Mouse (Mus musculus): ENCODE measurements around the gene Eif5. TPM values are rescaled to one million over a fixed set of nuclear protein-coding genes. Genes with fewer than 3 reads are reported as not detected.
"Not testable (repeated sequence)": the region's sequence is repeated elsewhere in the genome, so short reads cannot be mapped to it uniquely, and the experiment has no call there.

The Eif5 gene
- polyA plus RNA-seq, 1 experiment from 2014 or later, result 505 TPM

- Histone ChIP-seq H3K4me2 (no peak overlapping the region), H3K36me3 (replicated peaks) (peaks cover 6% of the 10 kb centered on the region; the same call in 1 of the 2 replicates), H3K9me3 (no peaks in the 10 kb centered on the region), H3K27me3 (replicated peaks) (no peaks in the 10 kb centered on the region), H3K4me1 (no peaks in the 10 kb centered on the region), H3K27ac (no peak overlapping the region), H3K4me3 (no peak overlapping the region), H3K9ac (no peak overlapping the region)
- 75% methylated on average over 8 of the region's 8 CpGs for WGBS
- ATAC-seq (replicated peaks), result no peak
Measured at GRCm38 (mm10) chr12:111552342-111552741, 14.5 kb downstream of the Eif5 start.

GRCm38 (mm10) chr12:111555357-111555756, 17.5 kb downstream of the Eif5 start:
- Histone ChIP-seq H3K27ac (no peak overlapping the region), H3K9me3 (no peaks in the 10 kb centered on the region), H3K4me2 (no peak overlapping the region), H3K27me3 (replicated peaks) (no peaks in the 10 kb centered on the region), H3K4me3 (no peak overlapping the region), H3K36me3 (replicated peaks) (no peaks in the 10 kb centered on the region), H3K4me1 (no peaks in the 10 kb centered on the region), H3K9ac (no peak overlapping the region)
- no peak for ATAC-seq (replicated peaks)
- WGBS, result 68% methylated on average over 4 of the region's 4 CpGs

- H3K9ac ChIP-seq; H3K4me3 ChIP-seq; ATAC-seq (replicated peaks); H3K9me3 ChIP-seq; H3K4me2 ChIP-seq; H3K36me3 ChIP-seq (replicated peaks); H3K27me3 ChIP-seq (replicated peaks); H3K27ac ChIP-seq; H3K4me1 ChIP-seq: not testable (repeated sequence)
- WGBS, result 84% methylated on average over 5 of the region's 5 CpGs
Measured at GRCm38 (mm10) chr12:111555893-111556292, 18.1 kb downstream of the Eif5 start.

- H3K4me2 ChIP-seq, result no peak overlapping the region
- H3K27ac ChIP-seq, result no peak overlapping the region
- H3K9me3 ChIP-seq, result no peaks in the 10 kb centered on the region
- no peak overlapping the region for H3K4me3 ChIP-seq
- no peak overlapping the region for H3K9ac ChIP-seq
- no peaks in the 10 kb centered on the region for H3K36me3 ChIP-seq (replicated peaks)
- 71% methylated on average over 6 of the region's 6 CpGs for WGBS
- no peaks in the 10 kb centered on the region for H3K27me3 ChIP-seq (replicated peaks)
- ATAC-seq (replicated peaks), result no peak
- H3K4me1 ChIP-seq, result no peaks in the 10 kb centered on the region
Measured at GRCm38 (mm10) chr12:111557538-111557937, 19.7 kb downstream of the Eif5 start.

- H3K36me3 ChIP-seq (replicated peaks), result no peaks in the 10 kb centered on the region
- H3K4me2 ChIP-seq, result no peak overlapping the region
- H3K4me3 ChIP-seq, result no peak overlapping the region
Measured at GRCm38 (mm10) chr12:111558655-111559054, 20.8 kb downstream of the Eif5 start.

GRCm38 (mm10) chr12:111559647-111560258, 21.9 kb downstream of the Eif5 start:
- H3K9ac ChIP-seq, result no peak overlapping the region
- ATAC-seq (replicated peaks), result no peak

More at GRCm38 (mm10) chr12:111558655-111559054, 20.8 kb downstream of the Eif5 start:
- WGBS, result 73% methylated on average over 2 of the region's 2 CpGs
- H3K27ac ChIP-seq, result no peak overlapping the region
- H3K4me1 ChIP-seq, result no peaks in the 10 kb centered on the region
- ATAC-seq (replicated peaks), result no peak
- H3K9me3 ChIP-seq, result no peaks in the 10 kb centered on the region
- no peaks in the 10 kb centered on the region for H3K27me3 ChIP-seq (replicated peaks)
- H3K9ac ChIP-seq, result no peak overlapping the region

GRCm38 (mm10) chr12:111560286-111560685, 22.5 kb downstream of the Eif5 start:
- ATAC-seq (replicated peaks), result no peak
- H3K4me1 ChIP-seq, result no peaks in the 10 kb centered on the region
- H3K9me3 ChIP-seq, result no peaks in the 10 kb centered on the region
- no peak overlapping the region for H3K4me2 ChIP-seq
- 71% methylated on average over 5 of the region's 5 CpGs for WGBS
- H3K27ac ChIP-seq, result no peak overlapping the region
- H3K27me3 ChIP-seq (replicated peaks), result no peaks in the 10 kb centered on the region
- H3K36me3 ChIP-seq (replicated peaks), result no peaks in the 10 kb centered on the region
- H3K4me3 ChIP-seq, result no peak overlapping the region
- H3K9ac ChIP-seq, result no peak overlapping the region

More at GRCm38 (mm10) chr12:111559647-111560258, 21.9 kb downstream of the Eif5 start:
- 71% methylated on average over 18 of the region's 18 CpGs for WGBS
- Histone ChIP-seq H3K4me3 (no peak overlapping the region), H3K4me2 (peak overlapping the region; percentile 13; the same call in 1 of the 2 replicates), H3K27me3 (replicated peaks) (no peaks in the 10 kb centered on the region), H3K4me1 (no peaks in the 10 kb centered on the region), H3K27ac (no peak overlapping the region), H3K9me3 (no peaks in the 10 kb centered on the region), H3K36me3 (replicated peaks) (no peaks in the 10 kb centered on the region)

- H3K27me3 ChIP-seq (replicated peaks), result no peaks in the 10 kb centered on the region
- no peak overlapping the region for H3K4me2 ChIP-seq
- no peak overlapping the region for H3K4me3 ChIP-seq
- H3K9ac ChIP-seq, result no peak overlapping the region
- no peak for ATAC-seq (replicated peaks)
- no peak overlapping the region for H3K27ac ChIP-seq
- no peaks in the 10 kb centered on the region for H3K9me3 ChIP-seq
- WGBS, result 41% methylated on average over 4 of the region's 4 CpGs
- H3K36me3 ChIP-seq (replicated peaks), result no peaks in the 10 kb centered on the region
- no peaks in the 10 kb centered on the region for H3K4me1 ChIP-seq
Measured at GRCm38 (mm10) chr12:111562276-111562814, 24.5 kb downstream of the Eif5 start.

- Histone ChIP-seq H3K4me2 (no peak overlapping the region), H3K4me3 (no peak overlapping the region), H3K27ac (no peak overlapping the region), H3K9ac (no peak overlapping the region), H3K9me3 (no peaks in the 10 kb centered on the region), H3K4me1 (no peaks in the 10 kb centered on the region), H3K27me3 (replicated peaks) (no peaks in the 10 kb centered on the region), H3K36me3 (replicated peaks) (no peaks in the 10 kb centered on the region)
- ATAC-seq (replicated peaks), result no peak
- WGBS, result 54% methylated on average over 5 of the region's 5 CpGs
Measured at GRCm38 (mm10) chr12:111563076-111563629, 25.3 kb downstream of the Eif5 start.

- Histone ChIP-seq H3K4me1 (no peaks in the 10 kb centered on the region), H3K9me3 (no peaks in the 10 kb centered on the region), H3K4me2 (no peak overlapping the region), H3K27ac (no peak overlapping the region), H3K36me3 (replicated peaks) (no peaks in the 10 kb centered on the region), H3K4me3 (no peak overlapping the region), H3K27me3 (replicated peaks) (no peaks in the 10 kb centered on the region), H3K9ac (no peak overlapping the region)
- ATAC-seq (replicated peaks), result no peak
- WGBS, result 82% methylated on average over 5 of the region's 5 CpGs
Measured at GRCm38 (mm10) chr12:111565363-111565762, 27.5 kb downstream of the Eif5 start.

GRCm38 (mm10) chr12:111568836-111569235, 31.0 kb downstream of the Eif5 start:
- no peaks in the 10 kb centered on the region for H3K27me3 ChIP-seq (replicated peaks)
- H3K27ac ChIP-seq, result no peak overlapping the region
- ATAC-seq (replicated peaks), result no peak
- H3K9ac ChIP-seq, result no peak overlapping the region
- H3K4me1 ChIP-seq, result peaks cover 17% of the 10 kb centered on the region
- no peaks in the 10 kb centered on the region for H3K9me3 ChIP-seq
- 71% methylated on average over 11 of the region's 11 CpGs for WGBS
- H3K4me3 ChIP-seq, result no peak overlapping the region
- H3K4me2 ChIP-seq, result no peak overlapping the region
- H3K36me3 ChIP-seq (replicated peaks), result no peaks in the 10 kb centered on the region

GRCm38 (mm10) chr12:111572406-111572805, 34.6 kb downstream of the Eif5 start:
- H3K4me3 ChIP-seq, result no peak overlapping the region
- 82% methylated on average over 7 of the region's 7 CpGs for WGBS
- no peak overlapping the region for H3K9ac ChIP-seq

GRCm38 (mm10) chr12:111573315-111573714, 35.5 kb downstream of the Eif5 start:
- ATAC-seq (replicated peaks), result no peak
- peak overlapping the region; percentile 86 for H3K4me2 ChIP-seq
- peaks cover 33% of the 10 kb centered on the region for H3K4me1 ChIP-seq
- peak overlapping the region; percentile 89 for H3K4me3 ChIP-seq
- H3K36me3 ChIP-seq (replicated peaks), result no peaks in the 10 kb centered on the region
- H3K9me3 ChIP-seq, result no peaks in the 10 kb centered on the region
- H3K9ac ChIP-seq, result peak overlapping the region; percentile 94
- no peaks in the 10 kb centered on the region for H3K27me3 ChIP-seq (replicated peaks)
- peak overlapping the region; percentile 96 for H3K27ac ChIP-seq
- WGBS, result 33% methylated on average over 6 of the region's 6 CpGs

More at GRCm38 (mm10) chr12:111572406-111572805, 34.6 kb downstream of the Eif5 start:
- Histone ChIP-seq H3K36me3 (replicated peaks) (no peaks in the 10 kb centered on the region), H3K27ac (no peak overlapping the region), H3K4me2 (peak overlapping the region; percentile 86; the same call in 1 of the 2 replicates), H3K27me3 (replicated peaks) (no peaks in the 10 kb centered on the region), H3K9me3 (no peaks in the 10 kb centered on the region), H3K4me1 (peaks cover 33% of the 10 kb centered on the region)
- ATAC-seq (replicated peaks), result no peak

Measured in midbrain, embryonic 15.5 days (tissue).